Mouse (Mus musculus) spleen, postnatal 14 days (tissue): ENCODE measurements around the gene Rcn3.
A peak's percentile ranks its signal among the peaks of the same experiment; 100 is the strongest.

ENCODE experiments used
- DNase-seq, 2 experiments: peaks; one replicate each; pipeline ENCODE4 v3.0.0; 2021 to 2022; ENCODE audit warnings: low spot score in 2 of 2

Gene Rcn3

DNA sequence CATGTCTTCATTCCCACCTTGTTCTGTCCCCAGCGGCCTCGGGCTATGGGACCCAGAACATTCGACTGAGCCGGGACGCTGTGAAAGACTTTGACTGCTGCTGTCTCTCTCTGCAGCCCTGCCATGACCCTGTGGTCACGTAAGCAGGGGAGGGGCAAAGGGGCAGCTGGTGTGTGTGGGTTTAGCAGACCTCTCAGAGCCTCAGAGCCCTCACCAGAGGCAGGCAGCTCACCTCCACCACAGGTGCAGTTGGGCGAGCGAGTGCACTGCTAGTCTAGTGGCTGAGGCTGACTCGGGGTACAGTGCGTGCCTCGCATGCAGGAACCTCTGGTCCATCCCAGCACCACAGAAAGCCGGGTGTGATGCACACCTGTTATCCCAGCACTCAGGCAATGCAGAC lies 18.1 kb downstream of the Rcn3 start:
- DNase-seq = no peak

DNA sequence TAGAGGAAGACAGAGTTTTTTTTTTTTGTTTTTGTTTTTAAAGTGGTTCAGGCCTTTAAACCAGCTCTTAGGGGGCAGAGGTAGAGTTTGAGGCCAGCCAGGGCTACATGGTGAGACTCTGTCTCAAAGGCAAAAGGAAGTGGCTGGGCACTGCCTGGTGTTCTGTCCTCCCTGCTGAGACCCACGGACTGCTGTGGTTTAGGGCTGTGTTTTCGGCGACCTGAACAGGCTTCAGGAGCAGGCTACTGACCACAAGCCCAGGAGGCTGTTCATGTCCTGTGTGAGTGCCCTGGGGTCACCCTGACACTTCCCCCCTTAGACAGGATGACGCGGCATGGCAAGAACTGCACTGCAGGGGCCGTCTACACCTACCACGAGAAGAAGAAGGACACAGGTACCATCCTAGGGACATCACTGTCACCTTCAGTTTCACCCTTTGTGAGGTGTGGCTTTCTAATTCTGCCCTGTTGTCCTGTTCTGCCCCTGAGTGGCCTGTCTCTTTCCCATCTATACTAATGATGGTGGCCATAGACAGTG lies 18.8 kb downstream of the Rcn3 start:
- no peak for DNase-seq

DNA sequence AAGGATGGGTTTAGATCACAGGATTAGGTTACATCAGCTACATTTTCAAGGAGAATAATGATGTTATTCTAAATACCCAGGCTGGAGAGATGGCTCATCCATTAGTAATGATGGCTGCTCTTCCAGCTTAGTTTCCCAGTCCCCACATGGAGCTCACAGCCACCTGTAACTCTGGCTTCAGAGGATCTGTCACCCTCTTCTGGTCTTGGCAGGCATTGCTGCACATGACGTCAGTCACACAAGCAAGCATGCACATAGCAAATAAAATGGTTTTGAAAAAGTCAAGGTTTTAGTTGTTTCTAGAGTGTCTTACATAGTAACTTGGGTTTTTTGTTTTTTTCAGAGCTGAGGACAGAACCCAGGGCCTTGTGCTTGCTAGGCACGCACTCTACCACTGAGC lies 19.8 kb downstream of the Rcn3 start:
- DNase-seq = no peak

DNA sequence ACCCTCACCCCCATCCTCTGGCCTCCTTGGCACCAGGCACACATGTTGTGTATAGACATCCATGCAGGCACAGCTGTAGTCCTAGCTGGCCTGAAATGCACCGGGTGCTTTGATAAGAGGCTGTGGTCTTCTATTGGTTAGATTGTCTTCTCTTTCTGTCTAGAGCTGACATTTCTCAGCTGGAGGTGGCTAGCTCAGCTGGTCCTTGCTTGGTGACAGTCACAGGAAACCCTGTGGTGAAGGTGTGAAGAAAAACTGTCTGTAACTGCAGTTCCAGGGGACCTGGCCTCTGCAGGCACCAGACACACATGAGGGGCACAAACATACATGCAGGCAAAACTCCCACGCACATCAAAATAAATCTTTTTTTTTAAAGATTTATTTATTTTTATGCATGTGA lies 22.4 kb downstream of the Rcn3 start:
- DNase-seq = no peak

DNA sequence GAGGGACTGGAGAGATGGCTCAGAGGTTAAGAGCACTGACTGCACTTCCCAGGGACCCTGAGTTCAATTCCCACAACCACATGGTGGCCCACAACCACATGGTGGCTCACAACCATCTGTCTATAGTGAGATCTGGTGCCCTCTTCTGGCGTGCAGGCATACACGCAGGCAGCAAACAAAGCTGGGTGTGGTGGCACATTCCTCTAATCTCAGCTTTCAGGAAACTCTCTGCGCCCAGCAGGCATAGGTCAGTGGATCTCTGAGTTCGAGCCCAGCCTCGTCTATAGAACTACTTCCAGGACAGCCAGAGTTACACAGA lies 24.1 kb downstream of the Rcn3 start:
- DNase-seq = peak in 1 of 2 experiments; percentile 42

DNA sequence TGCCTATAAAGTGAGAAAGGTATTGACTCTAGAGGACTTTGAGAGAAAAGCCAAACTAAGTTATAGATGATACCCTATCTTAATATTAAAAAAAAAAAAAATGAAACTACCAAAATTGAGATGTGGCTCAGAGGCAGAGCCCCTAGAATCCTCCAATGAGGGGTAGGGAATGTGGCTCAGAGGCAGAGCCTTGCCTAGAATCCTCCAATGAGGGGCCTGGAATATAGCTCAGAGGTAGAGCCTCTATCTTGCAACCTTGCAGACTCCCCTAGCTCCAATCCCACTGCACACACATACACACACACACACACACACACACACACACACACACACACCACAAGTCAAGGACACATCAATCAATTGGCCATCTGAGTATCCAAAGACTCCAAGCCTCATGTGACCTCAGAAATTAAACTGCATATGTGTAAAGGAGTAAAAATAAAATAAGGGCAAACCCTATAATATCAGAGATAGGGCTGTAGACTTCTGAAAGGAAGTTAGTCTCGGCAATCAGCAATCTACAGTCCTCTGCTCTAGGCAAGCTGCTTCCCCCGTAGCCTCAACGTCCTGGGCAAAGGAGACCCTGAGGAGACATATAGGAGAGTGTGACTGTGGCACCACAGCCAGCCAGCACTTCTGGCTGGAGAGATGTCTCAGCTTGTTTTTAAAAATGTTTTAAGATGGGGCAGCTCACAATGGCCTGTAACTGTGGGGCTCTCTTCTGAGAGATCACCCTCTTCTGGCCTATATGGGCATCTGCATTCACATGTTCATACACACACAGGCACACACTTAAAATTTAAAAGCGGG lies 24.6 kb downstream of the Rcn3 start:
- DNase-seq = no peak

DNA sequence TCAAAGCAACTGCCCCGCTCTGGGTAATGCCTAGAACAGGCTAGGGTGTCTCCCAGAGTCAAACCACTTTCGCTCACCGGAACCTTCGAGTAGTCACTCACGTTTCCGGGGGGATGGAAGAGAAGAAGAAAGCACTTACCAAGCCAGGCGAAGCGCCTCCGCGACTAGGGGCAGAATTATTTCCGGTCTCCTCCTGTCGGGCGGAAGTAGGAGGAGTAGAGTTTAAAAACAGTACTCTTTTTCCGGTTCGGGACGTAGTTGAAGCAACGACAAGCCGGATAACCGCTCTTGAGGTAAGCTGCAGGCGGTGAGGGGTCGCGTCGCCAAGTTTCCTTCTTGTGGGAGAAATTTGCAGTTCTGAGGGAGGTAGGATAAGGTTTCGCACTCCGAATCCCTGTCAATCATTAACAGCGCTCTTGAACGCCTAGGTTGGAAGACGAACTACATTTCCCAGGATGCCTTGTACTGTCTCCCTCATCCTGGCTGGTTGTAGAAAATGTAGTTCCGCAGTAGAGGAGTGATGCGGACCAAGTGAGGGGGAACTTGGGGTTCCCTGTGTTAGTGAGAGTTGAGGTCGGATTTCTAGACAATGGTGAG lies 29.7 kb downstream of the Rcn3 start, which contains the start of the genes Nosip and Prrg2:
Nosip (plus strand) TSS at position 191 of the 597 bp plus-strand sequence.
Prrg2 (minus strand) TSS at position 439 of the 597 bp plus-strand sequence.
- peak; percentile 91 to 96 for DNase-seq

DNA sequence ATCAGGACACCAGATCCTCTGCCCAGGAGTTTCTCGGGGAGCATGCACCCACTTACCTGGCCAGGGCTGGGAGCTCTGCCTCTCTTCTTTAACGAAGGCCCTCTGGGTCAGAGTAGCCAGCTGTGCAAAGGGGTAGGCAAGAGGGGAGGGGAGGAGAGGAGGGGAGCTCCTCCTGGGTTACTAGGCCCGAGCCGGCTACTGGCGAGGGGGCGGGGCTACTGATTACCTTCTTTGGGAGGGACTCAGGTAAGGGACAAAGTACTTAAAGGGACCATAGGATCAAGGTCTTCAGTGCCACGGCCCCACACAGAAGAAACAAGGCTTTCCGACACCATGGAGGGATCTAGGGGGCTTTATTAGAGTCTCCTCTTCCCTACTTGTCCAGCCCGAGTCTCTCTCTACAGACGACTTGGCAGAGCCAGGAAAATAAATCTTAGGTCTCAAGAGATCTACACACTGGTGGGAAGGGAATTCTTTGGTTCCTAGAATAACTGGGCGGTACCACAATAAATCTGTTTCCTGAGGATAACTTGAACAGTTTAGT lies 30.4 kb downstream of the Rcn3 start:
- no peak for DNase-seq

DNA sequence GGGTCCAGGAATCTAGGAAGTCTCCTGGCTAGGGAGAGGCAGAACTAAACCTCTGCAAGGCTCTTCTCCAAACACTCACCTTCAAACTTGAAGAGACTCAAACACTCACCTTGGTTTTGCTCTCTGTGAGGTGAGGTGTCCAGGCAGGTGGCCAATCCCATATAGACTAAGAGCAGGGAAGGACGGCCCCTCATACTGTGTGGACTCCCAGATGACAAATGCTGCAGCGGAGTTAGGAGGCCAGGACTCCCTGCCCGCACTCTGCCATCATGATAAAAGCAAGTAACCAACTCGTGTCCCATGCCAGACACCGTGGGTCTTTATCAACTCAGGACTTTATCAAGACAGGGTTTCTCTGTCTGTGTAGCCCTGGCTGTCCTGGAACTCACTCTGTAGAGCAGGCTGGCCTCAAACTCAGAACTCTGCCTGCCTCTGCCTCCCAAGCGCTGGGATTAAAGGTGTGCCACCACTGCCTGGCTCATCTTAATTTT lies 31.3 kb downstream of the Rcn3 start:
- no peak for DNase-seq

DNA sequence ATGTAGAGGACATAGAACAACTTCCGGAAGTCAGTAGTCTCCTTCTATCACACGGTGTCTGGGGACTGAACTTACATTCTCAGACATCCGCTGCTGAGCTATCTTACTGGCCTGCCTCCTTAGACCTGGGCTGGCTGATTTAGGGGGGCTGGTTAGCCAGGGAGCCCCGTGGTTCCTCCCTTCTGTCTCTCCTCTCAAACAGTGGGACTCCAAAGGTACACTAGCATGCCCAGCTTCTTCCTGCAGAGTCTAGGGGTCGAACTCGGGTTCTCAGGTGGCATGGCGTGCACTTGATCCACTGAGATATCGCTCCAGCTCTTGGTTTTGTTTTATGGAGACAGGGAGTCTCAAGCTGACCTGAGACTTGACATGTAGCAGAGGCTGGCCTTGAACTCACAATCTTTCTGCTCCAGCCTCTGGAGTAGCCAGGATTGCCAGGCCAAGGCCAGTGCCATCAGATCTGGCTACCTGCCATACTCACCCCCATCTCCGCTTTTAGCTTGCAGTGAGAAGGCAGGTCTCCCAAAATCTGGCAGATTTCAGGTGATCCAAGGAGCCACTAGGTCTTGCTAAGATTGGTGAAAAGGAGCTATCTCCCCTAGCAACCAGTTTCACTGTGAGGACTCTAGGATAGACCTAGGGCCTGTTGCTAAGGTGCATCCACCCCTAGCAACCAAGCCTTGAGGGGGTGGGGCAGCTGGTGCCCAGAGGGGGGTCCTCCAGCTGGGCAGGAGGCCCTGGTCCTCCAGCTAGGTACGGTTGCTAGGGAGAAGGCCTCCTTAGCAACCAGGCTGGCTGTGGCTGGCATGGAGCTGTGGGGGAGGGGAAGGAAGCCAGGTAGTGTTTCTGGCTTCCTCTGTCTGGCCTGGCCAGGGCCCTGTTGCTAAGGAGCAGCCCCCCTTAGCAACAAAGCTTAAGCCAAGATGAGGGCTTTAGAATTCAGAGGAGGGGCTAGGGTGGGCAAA lies 33.1 kb downstream of the Rcn3 start:
- DNase-seq = no peak

DNA sequence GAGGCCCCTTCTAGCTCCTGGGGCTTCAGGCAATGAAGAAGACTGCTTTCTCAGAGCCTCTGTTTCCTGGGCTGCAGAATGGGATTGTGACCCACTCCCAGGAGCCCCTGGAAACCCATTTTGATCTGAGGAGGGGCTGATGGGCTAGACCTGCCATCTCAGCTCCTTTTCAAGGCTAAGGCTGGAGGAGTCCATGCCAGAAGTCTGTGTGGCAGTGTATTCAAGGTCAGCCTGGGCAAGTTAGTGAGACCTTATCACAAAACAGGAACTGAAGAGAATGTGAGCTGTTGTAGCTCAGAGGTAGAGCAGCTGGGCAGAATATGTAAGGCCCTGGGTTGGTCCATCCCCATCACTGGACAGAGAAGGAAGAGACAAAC lies 35.1 kb downstream of the Rcn3 start:
- no peak for DNase-seq

DNA sequence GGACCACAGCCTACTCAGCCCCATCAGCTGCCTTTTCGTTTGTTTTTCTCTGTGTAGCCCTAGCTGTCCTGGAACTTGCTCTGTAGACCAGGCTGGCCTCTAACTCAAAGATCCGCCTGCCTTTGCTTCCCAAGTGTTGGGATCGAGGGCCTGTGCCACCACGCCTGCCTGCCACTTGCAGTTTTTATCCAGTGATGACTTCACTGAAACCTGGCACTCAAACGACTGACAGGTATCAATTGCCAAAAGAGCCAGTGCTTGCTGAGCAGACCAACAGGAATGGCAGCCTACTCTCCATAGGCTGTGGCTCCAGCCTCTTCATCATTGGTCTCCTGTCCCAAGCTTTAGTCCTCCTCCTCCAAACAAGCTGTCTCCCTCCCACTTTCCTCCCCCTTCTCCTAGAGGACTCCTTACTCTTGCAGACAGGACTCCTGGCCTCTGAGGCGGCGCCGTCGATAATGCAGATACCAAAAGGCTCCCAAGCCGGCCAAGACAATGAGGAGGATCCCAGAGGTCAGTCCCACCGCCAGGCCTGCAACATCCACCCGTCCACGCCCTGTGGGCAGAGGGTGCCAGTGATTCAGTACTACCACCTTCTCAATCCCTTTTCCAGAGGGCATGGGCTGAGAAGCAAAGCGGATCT lies 35.6 kb downstream of the Rcn3 start:
- DNase-seq = no peak

DNA sequence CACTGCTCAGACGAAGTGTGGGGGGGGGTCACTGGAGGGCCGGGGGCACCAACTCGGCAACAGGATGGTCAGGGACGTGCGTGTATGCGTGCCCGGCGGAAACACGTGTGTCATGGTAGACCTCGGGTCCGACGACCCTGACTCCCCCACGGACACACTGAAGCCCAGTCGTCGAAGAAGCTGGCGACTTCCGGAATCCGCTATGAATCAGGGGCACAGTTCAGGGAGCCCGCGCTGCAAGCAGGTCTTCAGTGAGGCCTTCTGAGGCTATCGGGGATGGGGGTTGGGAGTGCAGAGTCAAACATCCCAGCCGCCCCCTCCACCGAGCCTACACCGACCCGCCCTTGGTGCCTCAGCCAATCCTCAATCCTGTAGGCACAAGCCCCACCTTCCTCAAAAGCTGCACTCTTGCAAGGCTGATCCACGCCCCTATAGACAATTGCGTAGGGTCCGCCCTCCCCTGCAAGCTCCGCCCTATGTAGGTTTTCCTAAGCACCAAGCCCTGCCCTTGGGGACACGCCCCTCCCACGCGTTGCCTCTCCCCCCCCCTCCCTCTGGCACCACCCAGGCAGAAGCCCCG lies 38.0 kb downstream of the Rcn3 start:
- DNase-seq = peak; percentile 79 to 80

DNA sequence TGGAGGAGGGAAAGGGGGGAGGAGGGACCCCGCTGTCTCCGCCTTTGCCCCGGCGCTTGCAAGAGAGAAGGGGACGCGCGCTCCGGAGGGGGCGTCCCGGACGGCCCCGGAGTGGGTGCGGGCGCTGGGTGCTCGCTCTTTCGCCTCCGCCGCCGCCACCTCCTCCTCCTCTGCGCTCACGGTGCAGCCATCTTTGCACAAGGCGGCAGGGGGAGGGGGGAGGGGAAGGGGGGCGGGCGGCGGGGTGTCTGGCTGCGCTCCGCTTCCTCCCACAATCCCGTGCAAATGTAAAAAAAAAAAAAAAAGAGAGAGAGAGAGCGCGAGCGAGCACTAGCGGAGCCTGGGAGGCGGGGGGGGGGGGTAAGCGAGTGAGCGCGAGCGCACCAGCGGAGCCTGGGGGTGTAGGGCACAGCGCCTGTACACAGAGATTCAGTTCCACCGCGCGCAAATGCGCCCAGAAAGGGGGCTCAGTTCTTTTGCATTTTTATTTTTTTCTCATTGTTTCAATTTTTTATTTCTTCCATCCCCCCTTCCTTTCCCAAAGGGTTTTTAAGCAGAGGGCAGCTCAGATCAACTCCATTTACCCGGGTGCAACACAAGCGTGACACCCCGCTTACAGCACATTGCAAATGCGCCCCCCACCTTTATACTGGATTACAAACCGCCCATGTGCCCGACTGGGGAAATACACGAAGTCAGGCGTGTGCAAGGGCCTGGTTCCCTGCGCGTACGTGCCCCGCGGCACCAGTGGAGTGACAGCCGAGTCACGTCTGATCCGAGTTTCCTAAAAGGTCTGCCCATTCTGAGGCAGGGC lies 38.7 kb downstream of the Rcn3 start:
- peak; percentile 48 to 55 for DNase-seq

DNA sequence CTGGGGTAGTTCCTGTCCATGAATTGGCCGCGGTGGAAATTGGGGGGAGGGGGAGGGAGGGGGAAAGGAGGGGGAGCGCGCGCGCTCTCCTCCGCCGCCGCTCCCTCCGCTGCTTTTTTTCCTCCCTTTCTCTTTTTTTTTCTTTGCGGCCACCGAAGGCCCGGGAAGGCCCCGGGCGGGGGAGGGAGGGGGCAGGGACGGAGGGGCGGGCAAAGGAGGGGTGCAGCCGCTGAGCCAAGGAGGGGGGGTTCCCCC lies 39.2 kb downstream of the Rcn3 start, which contains the start of gene Prr12:
Prr12 (minus strand) TSS at position 20 of the 255 bp plus-strand sequence.
- no peak for DNase-seq

DNA sequence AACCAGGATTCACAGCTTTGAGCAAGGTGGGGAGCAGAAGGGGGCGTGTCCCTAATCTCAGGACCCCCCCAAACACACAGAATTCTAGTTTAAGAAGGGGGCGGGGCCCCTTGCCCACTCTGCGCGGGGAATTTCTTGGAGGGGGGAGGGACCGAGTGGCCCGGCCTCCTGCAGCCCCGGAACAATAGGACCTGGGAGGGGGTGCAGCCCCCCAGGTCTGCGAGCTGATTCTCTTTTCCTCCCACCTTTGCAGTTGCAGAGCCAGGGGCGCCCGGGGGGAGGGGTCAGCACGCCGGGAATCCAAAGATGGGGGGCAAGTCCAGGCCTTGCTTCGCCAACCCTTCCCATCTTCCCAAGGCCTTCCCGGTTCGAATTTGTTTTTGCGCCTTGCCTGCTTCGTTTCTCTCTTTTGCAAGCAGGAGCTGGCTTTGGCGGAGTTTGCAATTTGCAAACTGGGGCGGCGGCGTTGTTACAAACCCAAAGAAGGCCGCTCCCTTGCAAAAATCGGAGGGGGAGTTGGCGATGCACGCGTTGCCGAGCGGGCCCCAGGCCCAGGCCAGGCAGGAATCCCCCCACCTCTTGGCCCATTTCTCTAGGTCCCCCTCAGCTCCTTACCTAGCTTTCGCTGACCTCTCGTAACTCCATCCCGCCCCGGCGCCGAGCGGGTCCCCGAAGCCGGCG lies 39.7 kb downstream of the Rcn3 start:
- no peak for DNase-seq

DNA sequence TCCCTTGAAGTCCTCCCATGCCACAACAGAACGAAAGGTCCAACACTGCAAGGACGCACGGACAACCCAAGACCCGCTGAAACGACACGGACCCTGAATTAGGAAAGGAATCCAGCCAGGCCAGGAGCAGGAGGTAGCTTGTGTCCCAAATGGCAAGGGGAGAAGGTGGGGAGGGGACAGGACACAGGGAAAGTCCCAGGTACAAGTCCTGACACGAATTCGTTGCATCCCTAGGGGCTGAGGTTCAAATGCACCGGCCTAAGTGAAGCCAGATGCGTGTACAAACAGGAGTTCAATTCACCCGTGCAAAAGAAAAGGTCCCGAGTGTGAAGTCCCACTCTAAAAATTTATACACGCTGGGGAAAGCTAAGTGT lies 40.4 kb downstream of the Rcn3 start:
- DNase-seq = no peak

DNA sequence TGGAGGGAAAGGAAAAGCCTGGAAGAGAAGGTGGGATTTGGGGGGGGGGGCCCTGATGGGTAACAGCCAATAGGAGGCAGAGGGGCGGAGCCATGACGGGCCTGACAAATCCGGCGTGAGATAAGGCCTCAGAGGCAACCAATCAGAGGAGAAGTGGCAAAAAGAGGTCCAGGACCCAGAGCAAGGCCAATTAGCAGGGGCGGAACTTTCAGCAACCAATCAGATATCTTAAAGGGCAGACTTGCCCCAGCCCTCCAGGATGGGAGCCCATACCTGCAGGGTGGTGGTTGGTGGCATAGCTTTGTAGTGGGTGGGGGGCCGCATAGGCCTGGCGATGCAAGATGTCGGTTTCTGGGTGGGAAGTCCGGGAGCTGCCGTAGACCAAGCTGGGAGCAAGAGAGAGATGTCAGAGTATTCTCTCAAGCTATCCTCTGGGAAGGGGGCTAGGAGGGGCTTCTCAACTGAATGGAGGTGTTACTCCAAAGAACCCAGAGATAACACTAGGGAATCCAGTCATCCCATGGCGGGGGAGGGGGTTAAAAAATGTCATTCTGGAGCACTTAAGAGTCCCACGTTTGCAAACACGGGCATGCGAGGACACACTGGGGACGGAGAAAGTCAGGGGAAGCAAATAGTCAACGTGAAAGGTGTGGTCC lies 40.9 kb downstream of the Rcn3 start:
- DNase-seq = peak in 1 of 2 experiments; percentile 36
